Comparison of ENCODE assay signal across 12 mouse cellular contexts in genomic region chr15:85233690-85234089, GRCm38 (mm10). TPM values are rescaled to one million over a fixed set of nuclear protein-coding genes. Genes with fewer than 3 reads are reported as not detected.
A peak's percentile ranks its signal among the peaks of the same experiment; 100 is the strongest.
DNase-seq lines count a peak whose midpoint lies in the region; ATAC-seq and TF ChIP-seq lines count a peak whose summit lies in the region.
"Had no signal": no experiment of that assay in that cellular context is flagged by ENCODE, and none has a peak within 500 bp of the region (broad histone marks: within the 10 kb centered on the region; RNA-seq: fewer than 3 reads in every experiment).

No protein-coding gene starts in this region.

- H3K4me3 ChIP-seq in heart, embryonic 14.5 days (ENCODE audit: control insufficient read depth in 1 of 2, insufficient read depth in 1 of 2, low read depth in 1 of 2, low read length in 2 of 2): no peak overlapping the region
- no peak overlapping the region for H3K4me3 ChIP-seq in intestine, postnatal 0 days (ENCODE audit: low read depth, low read length)
- H3K4me3 ChIP-seq: erythroblast, embryonic 14.5 days; heart, adult 2 months had no signal

- TF ChIP-seq CTCF in intestine, postnatal 0 days (IDR thresholded peaks at IDR 0.05; ENCODE audit: low read depth): no peak

- H3K27me3 ChIP-seq in heart, embryonic 14.5 days (ENCODE audit: control insufficient read depth, insufficient read depth, low read length): no peaks in the 10 kb centered on the region; the same call in 1 of the 2 replicates
- H3K27me3 ChIP-seq in intestine, postnatal 0 days (replicated peaks; ENCODE audit: control insufficient read depth, insufficient read depth, low read length): no peaks in the 10 kb centered on the region

- no peaks in the 10 kb centered on the region for H3K9me3 ChIP-seq in heart, embryonic 14.5 days (ENCODE audit: control insufficient read depth, low read length)
- no peaks in the 10 kb centered on the region for H3K9me3 ChIP-seq in intestine, postnatal 0 days (ENCODE audit: control insufficient read depth)

- DNase-seq in heart, postnatal 4 days: no peak
- DNase-seq in thymus, postnatal 4 days: peak; percentile 57
- DNase-seq in thymus, postnatal 0 days (ENCODE audit: low spot score): no peak
- DNase-seq in frontal cortex, adult 2 months (ENCODE audit: extremely low spot score in 1 of 2, low spot score in 1 of 2): no peak
- no peak for DNase-seq in right cerebral cortex, postnatal 25 days
- no peak for DNase-seq in left cerebral cortex, adult 8-10 months (ENCODE audit: low spot score in 2 of 2)
- DNase-seq: heart, adult 2 months; right cerebral cortex, postnatal 4 days had no signal

- H3K36me3 ChIP-seq in heart, embryonic 14.5 days (ENCODE audit: control insufficient read depth, insufficient read depth, low read length): peaks cover 56% of the 10 kb centered on the region
- peaks cover 23% of the 10 kb centered on the region for H3K36me3 ChIP-seq in intestine, postnatal 0 days (ENCODE audit: control insufficient read depth, insufficient read depth)

- no peak overlapping the region for H3K27ac ChIP-seq in heart, embryonic 14.5 days (replicated peaks in 1 of 2; ENCODE audit: control insufficient read depth in 1 of 2, insufficient read depth in 1 of 2, low read depth in 2 of 2, low read length in 2 of 2)
- H3K27ac ChIP-seq in intestine, postnatal 0 days (ENCODE audit: low read depth, low read length): peak overlapping the region; percentile 92
- H3K27ac ChIP-seq: heart, adult 2 months; hindbrain, embryonic 14.5 days had no signal

- 72% methylated on average over 4 of the region's 4 CpGs for whole genome bisulfite sequencing in heart, embryonic 14.5 days
- 51% methylated on average over 4 of the region's 4 CpGs for WGBS in intestine, postnatal 0 days

- H3K9ac ChIP-seq in heart, embryonic 14.5 days (ENCODE audit: low read length): peak overlapping the region; percentile 26; the same call in 1 of the 2 replicates
- H3K9ac ChIP-seq in intestine, postnatal 0 days (ENCODE audit: low read depth, low read length): no peak overlapping the region
- H3K9ac ChIP-seq: hindbrain, embryonic 14.5 days had no signal

- H3K4me2 ChIP-seq in heart, embryonic 14.5 days (ENCODE audit: low read length): no peak overlapping the region
- H3K4me2 ChIP-seq in intestine, postnatal 0 days (replicated peaks; ENCODE audit: low read depth): peak overlapping the region; percentile 30; the same call in 1 of the 2 replicates
- H3K4me2 ChIP-seq: hindbrain, embryonic 14.5 days had no signal

- ATAC-seq in heart, embryonic 14.5 days (ENCODE audit: insufficient number of reproducible peaks, insufficient read depth, low FRiP score, low read depth): no peak
- no peak for ATAC-seq in intestine, postnatal 0 days

- peaks cover 13 to 29% of the 10 kb centered on the region in 2 experiments for H3K4me1 ChIP-seq in heart, embryonic 14.5 days (ENCODE audit: control insufficient read depth in 2 of 2, insufficient read depth in 2 of 2, low read length in 2 of 2)
- peaks cover 13% of the 10 kb centered on the region for H3K4me1 ChIP-seq in intestine, postnatal 0 days (replicated peaks; ENCODE audit: control insufficient read depth, insufficient read depth, low read length)

RNA-seq across cellular contexts. Expression of gene Fbln1, which starts 27.9 kb away (rescaled TPM):
- polyA plus RNA-seq in heart, embryonic 14.5 days (2014; fragmentation: Nextera tagmentation; extraction: Ambion mirVana): 128 and 162 TPM in 2 replicates
- 10 to 100 TPM; 69.2 to 71.4 TPM for total RNA-seq in heart, postnatal 4 days (2021)
- 24.3 and 28.5 TPM in 2 replicates for polyA plus RNA-seq in thymus, postnatal 0 days (2015; fragmentation: Nextera tagmentation; extraction: Ambion mirVana)
- polyA plus RNA-seq in intestine, postnatal 0 days (2015; fragmentation: Nextera tagmentation; extraction: Ambion mirVana): 90.5 and 97.9 TPM in 2 replicates
- 10.6 and 11.9 TPM in 2 replicates for polyA plus RNA-seq in frontal cortex, adult 2 months (2012; rRNA removed)
- 10 to 100 TPM; 11.6 to 14.5 (median 11.9) TPM for total RNA-seq in left cerebral cortex, adult 8-10 months (2022)
- polyA plus RNA-seq: erythroblast, embryonic 14.5 days had no signal
